Mouse (Mus musculus) common myeloid progenitor, adult 5-6 weeks (primary cell): ENCODE data around the gene Npepl1. TPM values are rescaled to one million over a fixed set of nuclear protein-coding genes. Genes with fewer than 3 reads are reported as not detected.

ENCODE experiments used
- total RNA-seq: library from RNA; stranded (forward); fragments of 200-1000, 187-1606 nt; gene quantifications from 2 replicates; pipeline ENCODE4 v1.2.3, GENCODE M21; 2017

Npepl1 gene
- total RNA-seq, 1 experiment from 2014 or later, result 34.8 TPM

Other genes starting within 250 kb of the Npepl1 start
- 25.5 and 35.0 TPM in 2 replicates for gene Stx16, start 34.0 kb upstream of the Npepl1 start, total RNA-seq
- 226 and 282 TPM in 2 replicates for gene Gnas, start 174.0 kb downstream of the Npepl1 start, total RNA-seq
- 10.9 and 17.9 TPM in 2 replicates for gene Gm20721, start 236.4 kb downstream of the Npepl1 start, total RNA-seq